Mouse (Mus musculus) stomach, embryonic 16.5 days (tissue): ENCODE data around the gene Ablim1. TPM values are rescaled to one million over a fixed set of nuclear protein-coding genes. Genes with fewer than 3 reads are reported as not detected.

Experiments used
- ATAC-seq: fragments of 200-750 bp; cut with Nextera tagmentation; 2 replicates; pipeline ENCODE4 v1.8.0; 2017; ENCODE audit warnings: moderate number of reproducible peaks, moderate TSS enrichment; ENCODE audit not compliant: insufficient read depth, low FRiP score
- H3K27ac ChIP-seq: fragments of 300-500 bp; sonication (generic); 2 replicates; pipeline ENCODE4 v1.5.1; 2014; ENCODE audit warnings: low read length
- H3K27me3 ChIP-seq: fragments of 300-500 bp; sonication (generic); 2 replicates; pipeline ENCODE4 v1.6.1; 2014; ENCODE audit warnings: low read length, control low read depth, mixed read lengths; ENCODE audit not compliant: control insufficient read depth, insufficient read depth
- H3K36me3 ChIP-seq: fragments of 300-500 bp; sonication (generic); 2 replicates; pipeline ENCODE4 v1.6.1; 2014; ENCODE audit warnings: low read length; ENCODE audit not compliant: control insufficient read depth, insufficient read depth
- H3K4me1 ChIP-seq: fragments of 300-500 bp; sonication (generic); 2 replicates; pipeline ENCODE4 v1.6.1; 2014; ENCODE audit warnings: low read length, control low read depth, mixed read lengths; ENCODE audit not compliant: control insufficient read depth, insufficient read depth
- H3K4me2 ChIP-seq: fragments of 300-500 bp; sonication (generic); 2 replicates; pipeline ENCODE4 v1.6.1; 2014; ENCODE audit warnings: low read depth, low read length, mixed read lengths
- H3K4me3 ChIP-seq: fragments of 300-500 bp; sonication (generic); replicated peaks from 2 replicates; pipeline ENCODE4 v1.5.1; 2014; ENCODE audit warnings: mild to moderate bottlenecking, low read length
- H3K9ac ChIP-seq: fragments of 300-500 bp; sonication (generic); 2 replicates; pipeline ENCODE4 v1.6.1; 2014; ENCODE audit warnings: low read length
- H3K9me3 ChIP-seq: fragments of 300-500 bp; sonication (generic); replicated peaks from 2 replicates; pipeline ENCODE4 v1.6.1; 2016; ENCODE audit warnings: low read length, control low read depth; ENCODE audit not compliant: control insufficient read depth
- WGBS: fragments of 180-500 bp; shearing (Covaris S2); extraction: QIAGEN DNeasy Blood & Tissue Kit; methylation state at CpG from one replicate; pipeline ENCODE4 v1.1.7; 2014; 5-methylcytosine and 5-hydroxymethylcytosine counted together
- polyA plus RNA-seq: library from polyadenylated mRNA; unstranded; fragments of >200 nt; fragmentation: Nextera tagmentation; extraction: Ambion mirVana; gene quantifications from 2 replicates; pipeline ENCODE4 v1.2.1, GENCODE M21; 2015

Ablim1 gene
- polyA plus RNA-seq, 1 experiment from 2014 or later, result 66.5 TPM

DNA sequence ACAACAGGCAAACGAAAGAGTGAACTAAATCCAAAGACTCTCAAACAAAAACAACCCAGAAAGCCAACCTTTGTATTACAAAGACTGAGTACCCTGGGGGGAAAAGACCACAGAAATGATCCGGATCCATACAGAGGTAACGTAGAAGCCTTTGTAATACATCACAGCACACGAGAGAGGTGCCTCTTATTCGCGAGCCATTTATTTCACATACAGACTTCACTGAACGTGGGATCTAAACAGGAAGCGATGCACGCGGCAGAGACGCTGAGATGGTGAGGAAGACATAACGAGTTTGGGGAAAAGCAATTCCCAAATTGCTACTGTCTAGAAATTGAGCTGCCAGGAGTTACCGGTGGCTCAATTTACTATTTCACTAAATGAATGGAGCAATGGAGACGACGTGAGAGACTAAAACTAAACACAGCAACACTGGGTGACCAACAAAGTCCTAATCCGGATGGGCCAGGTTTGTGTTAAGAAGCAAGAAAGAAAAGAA lies 265.1 kb downstream of the Ablim1 start:
- 71% methylated on average over 16 of the region's 16 CpGs for WGBS

GRCm38 (mm10) chr19:57047671-57048320 lies 266.9 kb downstream of the Ablim1 start:
- H3K9me3 ChIP-seq, result no peaks in the 10 kb centered on the region
- ATAC-seq, result no peak
- 0 out of 2 replicates have a peak, but pooled peaks cover 4% of the 10 kb centered on the region for H3K36me3 ChIP-seq
- H3K4me3 ChIP-seq, result no peak overlapping the region
- no peak overlapping the region for H3K9ac ChIP-seq
- 0 out of 2 replicates have a peak, but pooled peaks cover 3% of the 10 kb centered on the region for H3K4me1 ChIP-seq
- H3K27ac ChIP-seq, result no peak overlapping the region
- 69% methylated on average over 9 of the region's 9 CpGs for WGBS
- H3K27me3 ChIP-seq, result no peaks in the 10 kb centered on the region
- H3K4me2 ChIP-seq, result no peak overlapping the region

More for the DNA sequence above, 265.1 kb downstream of the Ablim1 start:
- Histone ChIP-seq H3K9me3 (no peaks in the 10 kb centered on the region), H3K36me3 (0 out of 2 replicates have a peak, but pooled peaks cover 4% of the 10 kb centered on the region), H3K27ac (no peak overlapping the region), H3K9ac (no peak overlapping the region), H3K4me1 (0 out of 2 replicates have a peak, but pooled peaks cover 3% of the 10 kb centered on the region), H3K27me3 (no peaks in the 10 kb centered on the region), H3K4me2 (no peak overlapping the region), H3K4me3 (no peak overlapping the region)
- ATAC-seq, result no peak

- Histone ChIP-seq H3K4me2 (no peak overlapping the region), H3K9me3 (no peaks in the 10 kb centered on the region), H3K4me1 (no peaks in the 10 kb centered on the region), H3K9ac (no peak overlapping the region), H3K27me3 (no peaks in the 10 kb centered on the region), H3K4me3 (no peak overlapping the region), H3K27ac (no peak overlapping the region), H3K36me3 (no peaks in the 10 kb centered on the region)
- WGBS, result 63% methylated on average over 6 of the region's 6 CpGs
- ATAC-seq, result no peak
Observed at GRCm38 (mm10) chr19:57039258-57039657, 275.5 kb downstream of the Ablim1 start.

DNA sequence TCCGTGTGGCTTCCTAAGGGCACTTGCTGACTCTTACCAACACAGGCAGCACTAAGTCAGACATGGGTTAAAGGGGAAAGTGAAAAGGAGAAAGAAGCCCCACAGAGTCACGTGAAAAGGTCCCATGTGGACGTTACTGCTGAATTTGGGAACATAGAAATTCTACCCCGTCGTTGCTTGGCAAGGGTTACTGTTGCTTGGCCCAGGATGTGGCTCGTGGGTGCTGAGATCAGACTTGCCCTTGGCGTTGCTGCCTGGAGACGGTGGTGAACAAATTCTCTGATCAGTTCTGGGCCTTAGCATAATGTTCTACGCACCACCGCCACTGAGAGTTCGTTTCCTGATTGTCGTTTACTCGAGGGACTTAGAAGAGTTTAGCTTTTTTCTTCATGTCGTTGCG lies 277.9 kb downstream of the Ablim1 start:
- no peak overlapping the region for H3K9ac ChIP-seq
- ATAC-seq, result no peak

GRCm38 (mm10) chr19:57031582-57031981 lies 283.1 kb downstream of the Ablim1 start:
- 68% methylated on average over 4 of the region's 4 CpGs for WGBS
- Histone ChIP-seq H3K4me1 (no peaks in the 10 kb centered on the region), H3K4me3 (no peak overlapping the region), H3K27me3 (no peaks in the 10 kb centered on the region), H3K4me2 (no peak overlapping the region), H3K9ac (no peak overlapping the region), H3K9me3 (0 out of 2 replicates have a peak, but pooled peaks cover 6% of the 10 kb centered on the region), H3K27ac (no peak overlapping the region), H3K36me3 (no peaks in the 10 kb centered on the region)
- ATAC-seq, result no peak

More for the DNA sequence above, 277.9 kb downstream of the Ablim1 start:
- H3K4me1 ChIP-seq, result no peaks in the 10 kb centered on the region
- H3K4me3 ChIP-seq, result no peak overlapping the region
- 87% methylated on average over 15 of the region's 15 CpGs for WGBS
- H3K36me3 ChIP-seq, result no peaks in the 10 kb centered on the region
- no peaks in the 10 kb centered on the region for H3K9me3 ChIP-seq
- no peaks in the 10 kb centered on the region for H3K27me3 ChIP-seq
- H3K27ac ChIP-seq, result no peak overlapping the region
- H3K4me2 ChIP-seq, result no peak overlapping the region

DNA sequence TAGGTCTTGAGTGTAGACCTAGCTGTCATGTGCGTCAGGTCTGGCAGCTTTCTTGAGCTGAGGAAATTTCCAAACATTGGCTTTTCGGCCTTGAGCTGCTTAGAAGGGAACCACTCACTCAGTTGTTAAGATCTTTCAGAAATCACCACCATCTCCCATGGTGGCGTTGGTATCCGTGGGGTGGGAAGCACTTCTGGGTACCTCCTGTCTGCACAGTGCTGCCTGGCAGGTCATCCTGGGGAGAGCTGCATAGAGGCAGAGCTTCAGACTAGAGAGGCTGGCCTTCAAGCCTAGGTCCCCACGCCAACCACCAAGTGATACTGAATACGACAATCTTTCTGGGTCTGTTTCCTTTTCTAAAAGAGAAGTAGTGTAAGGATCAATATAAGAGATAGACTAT lies 285.3 kb downstream of the Ablim1 start:
- H3K27me3 ChIP-seq, result no peaks in the 10 kb centered on the region
- no peak overlapping the region for H3K4me3 ChIP-seq
- no peak for ATAC-seq
- H3K27ac ChIP-seq, result peak overlapping the region; percentile 4; the same call in 1 of the 2 replicates
- WGBS, result 84% methylated on average over 6 of the region's 6 CpGs
- 0 out of 2 replicates have a peak, but pooled peaks cover 8% of the 10 kb centered on the region for H3K9me3 ChIP-seq
- H3K36me3 ChIP-seq, result no peaks in the 10 kb centered on the region
- no peaks in the 10 kb centered on the region for H3K4me1 ChIP-seq
- no peak overlapping the region for H3K9ac ChIP-seq
- H3K4me2 ChIP-seq, result no peak overlapping the region

DNA sequence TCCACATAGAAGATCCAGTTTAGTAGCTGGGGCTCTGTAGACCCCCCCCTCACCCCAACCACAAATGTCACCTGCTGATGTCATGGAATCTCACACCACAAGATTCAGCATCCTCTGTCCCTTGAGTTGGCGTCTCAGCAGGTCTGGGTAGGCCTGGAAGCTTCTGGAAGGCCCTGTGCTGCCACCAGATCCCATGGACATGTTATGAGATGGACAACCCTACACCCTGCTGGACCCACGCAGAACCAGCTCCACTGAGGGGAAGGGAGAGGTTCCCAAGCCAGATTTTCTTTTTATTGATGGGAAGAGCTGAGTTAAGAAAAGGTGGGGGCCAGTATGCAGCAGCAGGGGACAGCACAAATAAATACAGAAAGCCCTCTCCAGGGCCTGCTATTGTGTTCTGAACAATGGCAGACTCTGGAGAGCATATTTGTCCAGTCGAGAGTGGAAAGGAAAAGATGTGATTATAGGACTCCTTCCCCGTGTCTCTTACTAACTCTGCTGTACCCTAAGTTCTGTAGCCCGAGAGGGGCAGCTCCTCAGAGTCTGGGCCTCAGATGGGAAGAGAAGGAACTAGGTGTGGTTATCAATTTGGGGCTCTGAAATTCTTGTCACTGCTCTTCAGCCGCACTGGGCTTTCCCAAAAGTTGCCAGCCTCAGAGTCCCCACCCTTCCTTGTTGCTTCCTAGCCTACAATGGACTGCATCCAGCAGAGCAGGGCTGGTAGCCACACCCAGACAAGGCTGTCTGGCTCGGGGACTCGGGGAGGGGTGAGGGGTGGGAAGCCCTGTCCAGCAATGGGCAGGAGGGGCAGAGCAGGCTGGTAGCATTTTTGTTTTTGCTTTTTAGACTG lies 286.2 kb downstream of the Ablim1 start:
- Histone ChIP-seq H3K4me3 (no peak overlapping the region), H3K9ac (no peak overlapping the region), H3K9me3 (0 out of 2 replicates have a peak, but pooled peaks cover 8% of the 10 kb centered on the region), H3K27me3 (no peaks in the 10 kb centered on the region), H3K27ac (no peak overlapping the region), H3K4me2 (no peak overlapping the region), H3K4me1 (no peaks in the 10 kb centered on the region), H3K36me3 (no peaks in the 10 kb centered on the region)
- WGBS, result 48% methylated on average over 8 of the region's 8 CpGs
- no peak for ATAC-seq

DNA sequence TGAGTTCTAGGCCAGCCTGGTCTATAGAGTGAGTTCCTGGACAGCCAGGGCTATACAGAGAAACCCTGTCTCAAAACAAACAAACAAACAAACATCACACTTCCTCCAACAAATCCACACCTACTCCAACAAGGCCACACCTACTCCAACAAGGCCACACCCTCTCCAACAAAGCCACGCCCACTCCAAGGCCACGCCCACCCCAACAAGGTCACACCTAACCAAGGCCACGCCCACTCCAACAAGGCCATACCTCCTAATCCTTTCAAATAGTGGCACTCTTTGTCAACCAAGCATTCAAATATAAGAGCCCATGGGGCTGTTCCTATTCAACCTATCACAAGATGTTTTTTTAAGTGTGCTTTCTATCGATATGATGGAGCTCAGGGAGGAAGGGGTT lies 288.2 kb downstream of the Ablim1 start:
- Histone ChIP-seq H3K4me3 (no peak overlapping the region), H3K27me3 (no peaks in the 10 kb centered on the region), H3K9me3 (0 out of 2 replicates have a peak, but pooled peaks cover 8% of the 10 kb centered on the region), H3K27ac (no peak overlapping the region), H3K4me2 (no peak overlapping the region), H3K36me3 (no peaks in the 10 kb centered on the region), H3K9ac (no peak overlapping the region), H3K4me1 (no peaks in the 10 kb centered on the region)
- 69% methylated on average over 4 of the region's 4 CpGs for WGBS
- no peak for ATAC-seq

GRCm38 (mm10) chr19:57017785-57018179 lies 296.9 kb downstream of the Ablim1 start:
- ATAC-seq, result no peak
- Histone ChIP-seq H3K9ac (no peak overlapping the region), H3K4me2 (peak overlapping the region; percentile 26; the same call in 1 of the 2 replicates), H3K9me3 (no peaks in the 10 kb centered on the region), H3K4me1 (peaks cover 11% of the 10 kb centered on the region), H3K4me3 (no peak overlapping the region), H3K36me3 (no peaks in the 10 kb centered on the region), H3K27me3 (no peaks in the 10 kb centered on the region), H3K27ac (peak overlapping the region; percentile 46; the same call in 1 of the 2 replicates)
- 65% methylated on average over 8 of the region's 8 CpGs for WGBS
